Mouse (Mus musculus): ENCODE measurements around the gene Rnf151.

DNA sequence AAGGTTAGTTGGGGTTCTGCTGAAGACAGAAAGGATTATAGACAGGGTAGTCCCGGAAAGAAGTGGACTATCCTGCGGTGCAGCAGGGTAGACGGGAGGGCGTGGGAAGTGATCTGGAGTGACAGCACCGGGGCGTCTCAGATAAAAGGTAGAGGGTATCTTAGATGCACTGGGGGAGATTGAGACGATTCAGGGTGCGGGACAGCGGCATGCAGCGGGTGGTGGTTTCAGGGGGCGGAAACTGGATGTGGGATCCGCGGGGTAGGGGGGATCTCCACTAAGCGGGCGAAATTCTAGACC is 6.0 kb upstream of the Rnf151 start:
- TF ChIP-seq CTCF (IDR thresholded peaks at IDR 0.05) (no peak), EP300 (IDR thresholded peaks at IDR 0.05) (no peak)

Measured in lung, postnatal 0 days (tissue).